In the genomic region with DNA sequence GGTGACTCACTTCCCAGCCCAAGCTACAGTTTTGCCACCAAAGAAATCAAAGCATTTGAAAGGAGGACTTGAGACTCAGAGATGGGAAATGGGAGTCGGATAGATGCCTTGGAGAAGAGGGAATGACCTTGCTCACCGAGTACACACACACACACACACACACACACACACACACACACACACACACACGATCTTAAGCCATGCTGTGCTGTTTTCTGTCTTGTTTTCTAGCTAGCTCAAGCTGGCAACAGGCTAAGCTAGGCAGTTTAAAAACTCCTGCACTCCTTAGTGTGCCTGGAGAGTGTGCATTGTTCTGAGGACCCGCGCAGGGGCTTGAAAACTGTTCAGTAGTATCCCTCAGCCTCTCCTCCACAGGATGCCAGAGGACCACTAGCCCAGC, we compare ENCODE assay signal across 11 mouse cellular contexts. TPM values are rescaled to one million over a fixed set of nuclear protein-coding genes. Genes with fewer than 3 reads are reported as not detected.
DNase-seq lines count a peak whose midpoint lies in the region; ATAC-seq and TF ChIP-seq lines count a peak whose summit lies in the region.
"Had no signal": no experiment of that assay in that cellular context is flagged by ENCODE, and none has a peak within 500 bp of the region (broad histone marks: within the 10 kb centered on the region; RNA-seq: fewer than 3 reads in every experiment).

No protein-coding gene starts in this region.

- peak overlapping the region; percentile 79 for H3K27ac ChIP-seq in gastrocnemius, adult 2 months
- no peak overlapping the region for H3K27ac ChIP-seq in limb, embryonic 11.5 days (replicated peaks; ENCODE audit: low read depth, low read length)
- H3K27ac ChIP-seq in limb, embryonic 10.5 days, result no peak overlapping the region
- H3K27ac ChIP-seq in limb, embryonic 12.5 days, result no peak overlapping the region
- H3K27ac ChIP-seq in stomach, embryonic 16.5 days (ENCODE audit: low read length), result no peak overlapping the region

- H3K4me2 ChIP-seq in limb, embryonic 11.5 days (ENCODE audit: low read depth, severe bottlenecking), result peak overlapping the region; percentile 72; the same call in 1 of the 2 replicates
- H3K4me2 ChIP-seq in limb, embryonic 12.5 days, result peak overlapping the region; percentile 82
- 0 out of 2 replicates have a peak overlapping the region, but pooled peaks have one; percentile 81 for H3K4me2 ChIP-seq in stomach, embryonic 16.5 days (ENCODE audit: low read depth, low read length)

- 62% methylated on average over 5 of the region's 5 CpGs for WGBS in limb, embryonic 11.5 days
- 69% methylated on average over 5 of the region's 5 CpGs for WGBS in limb, embryonic 10.5 days
- WGBS in limb, embryonic 12.5 days, result 59% methylated on average over 5 of the region's 5 CpGs
- WGBS in stomach, embryonic 16.5 days, result 52% methylated on average over 5 of the region's 5 CpGs

- H3K9ac ChIP-seq in limb, embryonic 11.5 days (ENCODE audit: low read length), result no peak overlapping the region
- no peak overlapping the region for H3K9ac ChIP-seq in limb, embryonic 12.5 days (replicated peaks)
- no peak overlapping the region for H3K9ac ChIP-seq in stomach, embryonic 16.5 days (ENCODE audit: low read length)
- H3K9ac ChIP-seq: liver, postnatal 0 days had no signal

- intact Hi-C loops in gastrocnemius, adult 2 months (cut with DNase I), result no loop called here

- peak overlapping the region; percentile 72 for H3K4me3 ChIP-seq in gastrocnemius, adult 2 months
- no peak overlapping the region for H3K4me3 ChIP-seq in limb, embryonic 11.5 days (ENCODE audit: low read depth, low read length)
- no peak overlapping the region for H3K4me3 ChIP-seq in limb, embryonic 10.5 days
- H3K4me3 ChIP-seq in limb, embryonic 12.5 days (replicated peaks), result no peak overlapping the region
- H3K4me3 ChIP-seq in stomach, embryonic 16.5 days (replicated peaks; ENCODE audit: low read length), result no peak overlapping the region

- no peak for DNase-seq in gastrocnemius, adult 2 months
- DNase-seq in gastrocnemius, postnatal 4 days (ENCODE audit: low spot score in 2 of 2), result no peak
- no peak for DNase-seq in limb, embryonic 11.5 days (ENCODE audit: low spot score)
- DNase-seq in limb, embryonic 10.5 days (ENCODE audit: low spot score), result no peak
- no peak for DNase-seq in adrenal gland, postnatal 10 days
- DNase-seq in adrenal gland, adult 18-20 months (ENCODE audit: low spot score in 2 of 2), result no peak
- DNase-seq: cerebellum, adult 11 months; liver, postnatal 0 days had no signal

- 0 out of 2 replicates have a peak, but pooled peaks cover 3% of the 10 kb centered on the region for H3K27me3 ChIP-seq in limb, embryonic 11.5 days (ENCODE audit: control insufficient read depth, insufficient read depth, low read length)
- peaks cover 31% of the 10 kb centered on the region; the same call in 1 of the 2 replicates for H3K27me3 ChIP-seq in limb, embryonic 10.5 days (ENCODE audit: low read depth, poor library complexity, severe bottlenecking)
- H3K27me3 ChIP-seq in limb, embryonic 12.5 days, result peaks cover 20% of the 10 kb centered on the region; the same call in 1 of the 2 replicates
- H3K27me3 ChIP-seq in stomach, embryonic 16.5 days (ENCODE audit: control insufficient read depth, insufficient read depth, low read length), result no peaks in the 10 kb centered on the region

- H3K4me1 ChIP-seq in limb, embryonic 11.5 days (ENCODE audit: control insufficient read depth, insufficient read depth, low read length), result 0 out of 2 replicates have a peak, but pooled peaks cover 5% of the 10 kb centered on the region
- peaks cover 21% of the 10 kb centered on the region for H3K4me1 ChIP-seq in limb, embryonic 10.5 days
- peaks cover 28% of the 10 kb centered on the region for H3K4me1 ChIP-seq in limb, embryonic 12.5 days (replicated peaks)
- 0 out of 2 replicates have a peak, but pooled peaks cover 9% of the 10 kb centered on the region for H3K4me1 ChIP-seq in stomach, embryonic 16.5 days (ENCODE audit: control insufficient read depth, insufficient read depth, low read length)

- no peaks in the 10 kb centered on the region for H3K9me3 ChIP-seq in limb, embryonic 11.5 days (ENCODE audit: control insufficient read depth, low read length)
- no peaks in the 10 kb centered on the region for H3K9me3 ChIP-seq in limb, embryonic 10.5 days (replicated peaks)
- H3K9me3 ChIP-seq in limb, embryonic 12.5 days, result no peaks in the 10 kb centered on the region
- no peaks in the 10 kb centered on the region for H3K9me3 ChIP-seq in stomach, embryonic 16.5 days (replicated peaks; ENCODE audit: control insufficient read depth, low read length)

- ATAC-seq in limb, embryonic 11.5 days (ENCODE audit: insufficient number of reproducible peaks, low FRiP score, low TSS enrichment, low read depth), result no peak
- no peak for ATAC-seq in limb, embryonic 12.5 days (ENCODE audit: insufficient number of reproducible peaks, insufficient read depth, low FRiP score, low TSS enrichment, low read depth)
- ATAC-seq in stomach, embryonic 16.5 days (ENCODE audit: insufficient read depth, low FRiP score), result no peak
- ATAC-seq: liver, postnatal 0 days had no signal

- H3K36me3 ChIP-seq in limb, embryonic 11.5 days (ENCODE audit: control insufficient read depth, insufficient read depth, low read length), result no peaks in the 10 kb centered on the region
- no peaks in the 10 kb centered on the region for H3K36me3 ChIP-seq in limb, embryonic 10.5 days
- no peaks in the 10 kb centered on the region for H3K36me3 ChIP-seq in limb, embryonic 12.5 days
- no peaks in the 10 kb centered on the region for H3K36me3 ChIP-seq in stomach, embryonic 16.5 days (ENCODE audit: control insufficient read depth, insufficient read depth, low read length)

- no peak for TF ChIP-seq CTCF in gastrocnemius, adult 2 months (IDR thresholded peaks at IDR 0.05)

RNA-seq across cellular contexts. Expression of gene Col8a1, which starts 1.2 kb away (rescaled TPM):
- total RNA-seq in gastrocnemius, adult 2 months (2021), result 1 to 10 TPM; 2.0 to 4.3 TPM
- 1 to 10 TPM; 4.6 TPM for total RNA-seq in gastrocnemius, postnatal 4 days (2021)
- 3.5 and 3.9 TPM in 2 replicates for polyA plus RNA-seq in limb, embryonic 11.5 days (2014; fragmentation: Nextera tagmentation; extraction: Ambion mirVana)
- polyA plus RNA-seq in limb, embryonic 10.5 days (2016; fragmentation: Nextera tagmentation; extraction: Ambion mirVana), result 0.11 and 1.8 TPM in 2 replicates
- 8.3 and 11.1 TPM in 2 replicates for polyA plus RNA-seq in limb, embryonic 12.5 days (2016; fragmentation: Nextera tagmentation; extraction: Ambion mirVana)
- 15.6 and 15.8 TPM in 2 replicates for polyA plus RNA-seq in stomach, embryonic 16.5 days (2015; fragmentation: Nextera tagmentation; extraction: Ambion mirVana)
- 1 to 10 TPM; 4.6 to 5.1 TPM for total RNA-seq in adrenal gland, postnatal 10 days (2021)
- total RNA-seq in adrenal gland, adult 18-20 months (2021), result 1 to 10 TPM; 3.0 to 3.5 TPM
- total RNA-seq: CH12.LX had no signal
